Mouse (Mus musculus): ENCODE results near the gene Fbxl17.

Gene Fbxl17

DNA sequence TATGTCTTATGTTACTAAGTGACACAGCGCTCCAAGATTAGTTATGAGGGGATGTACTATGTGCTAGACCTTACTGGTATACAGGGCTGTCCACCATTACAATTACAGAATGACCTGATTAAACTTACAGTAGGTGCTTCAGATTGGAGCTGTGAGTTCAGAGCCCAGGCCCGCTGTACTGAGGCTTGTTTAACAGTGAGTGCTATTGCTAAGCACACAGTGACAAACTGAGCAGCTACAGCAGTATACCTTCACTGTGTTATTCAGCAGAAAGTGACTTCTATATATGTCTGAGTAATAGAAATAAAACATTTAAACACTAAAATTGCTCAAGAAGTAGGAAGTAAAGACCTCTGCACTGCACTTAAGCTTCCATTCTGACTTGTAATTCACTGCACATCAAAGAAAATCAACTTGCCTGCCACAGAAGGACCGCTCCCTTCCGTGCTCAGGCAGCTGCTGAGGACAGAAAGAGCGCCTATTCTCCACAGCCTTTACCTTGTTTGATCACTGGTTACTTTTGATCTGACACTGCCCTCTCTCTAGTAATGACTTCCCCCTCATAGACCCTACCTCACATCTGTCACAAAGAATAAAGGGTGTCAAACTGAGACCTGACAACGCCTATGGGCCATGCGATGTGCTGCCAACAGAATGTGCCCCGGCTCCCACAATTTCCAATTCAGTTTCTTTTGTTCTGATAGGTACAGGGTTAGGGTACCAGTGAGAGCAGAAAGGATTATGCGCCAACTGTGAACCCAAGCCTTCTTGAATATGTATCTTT is 39.9 kb downstream of the Fbxl17 start:
- no peak for DNase-seq

DNA sequence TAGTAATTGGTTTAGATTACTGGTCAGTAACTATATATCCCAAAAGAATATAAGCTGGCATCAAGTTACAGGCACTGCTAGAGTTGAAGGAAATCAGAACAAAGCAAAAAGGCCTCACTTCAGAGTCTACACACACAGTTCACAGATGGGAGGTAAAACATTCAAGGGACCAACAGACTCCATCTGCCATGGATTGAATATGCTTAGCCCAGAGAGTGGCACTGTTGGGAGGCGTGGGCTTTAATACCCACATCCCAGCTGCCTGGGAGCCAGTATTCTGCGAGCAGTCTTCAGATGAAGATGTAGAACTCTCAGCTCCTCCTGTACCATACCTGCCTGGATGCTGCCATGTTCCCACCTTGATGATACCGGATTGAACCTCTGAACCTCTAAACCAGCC is 41.8 kb downstream of the Fbxl17 start:
- no peak for DNase-seq

DNA sequence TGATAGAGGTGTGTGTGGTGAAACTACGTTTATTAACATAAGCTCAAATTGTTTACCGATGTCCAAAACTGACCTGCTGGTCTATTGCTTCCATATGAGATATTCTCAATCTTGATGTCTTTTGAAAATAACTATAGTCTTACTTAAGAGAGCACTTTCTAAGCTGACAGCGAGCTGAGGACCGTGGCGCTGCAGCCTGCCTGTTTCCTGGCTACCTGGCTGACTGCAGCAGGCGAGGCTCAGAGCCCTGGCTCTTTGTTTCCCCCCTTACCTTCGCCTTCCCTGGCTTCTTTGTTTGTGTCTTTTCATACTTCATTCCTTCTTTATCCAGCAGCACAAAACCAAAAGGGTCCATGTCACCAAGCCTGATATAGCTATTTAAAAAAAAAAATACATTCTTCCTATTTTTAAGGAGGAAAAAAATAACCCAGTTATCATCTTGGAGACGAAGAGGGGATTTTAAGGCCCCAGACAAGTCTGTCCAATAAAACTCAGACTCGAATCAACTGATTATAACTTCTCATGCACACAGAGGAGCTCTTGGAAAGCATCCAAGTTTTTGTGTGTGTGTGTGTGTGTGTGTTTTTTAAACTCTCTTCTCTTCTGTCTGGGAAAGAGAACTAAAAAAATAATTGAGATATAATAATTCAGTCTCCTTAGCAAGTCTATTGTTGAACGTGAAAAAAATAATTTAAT is 48.4 kb downstream of the Fbxl17 start:
- no peak for DNase-seq

DNA sequence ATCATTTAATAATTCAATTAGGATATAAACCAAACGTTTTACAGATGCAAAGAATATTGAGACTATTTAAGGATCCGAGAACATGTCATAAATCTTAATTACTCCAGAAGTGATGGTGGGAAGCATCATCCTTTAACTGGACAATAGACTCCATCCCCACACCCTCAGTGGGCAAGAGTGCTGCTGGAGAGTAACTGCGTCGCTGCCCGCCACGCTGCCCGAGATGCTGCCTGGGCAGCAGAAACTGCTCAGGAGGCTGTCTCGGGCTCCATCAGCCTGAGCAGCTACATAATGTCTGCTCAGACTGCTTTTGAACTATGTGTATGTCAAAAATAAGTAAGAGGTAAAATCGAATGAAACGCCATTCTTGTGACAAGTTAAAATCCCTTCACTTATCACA is 52.1 kb downstream of the Fbxl17 start:
- no peak for DNase-seq

DNA sequence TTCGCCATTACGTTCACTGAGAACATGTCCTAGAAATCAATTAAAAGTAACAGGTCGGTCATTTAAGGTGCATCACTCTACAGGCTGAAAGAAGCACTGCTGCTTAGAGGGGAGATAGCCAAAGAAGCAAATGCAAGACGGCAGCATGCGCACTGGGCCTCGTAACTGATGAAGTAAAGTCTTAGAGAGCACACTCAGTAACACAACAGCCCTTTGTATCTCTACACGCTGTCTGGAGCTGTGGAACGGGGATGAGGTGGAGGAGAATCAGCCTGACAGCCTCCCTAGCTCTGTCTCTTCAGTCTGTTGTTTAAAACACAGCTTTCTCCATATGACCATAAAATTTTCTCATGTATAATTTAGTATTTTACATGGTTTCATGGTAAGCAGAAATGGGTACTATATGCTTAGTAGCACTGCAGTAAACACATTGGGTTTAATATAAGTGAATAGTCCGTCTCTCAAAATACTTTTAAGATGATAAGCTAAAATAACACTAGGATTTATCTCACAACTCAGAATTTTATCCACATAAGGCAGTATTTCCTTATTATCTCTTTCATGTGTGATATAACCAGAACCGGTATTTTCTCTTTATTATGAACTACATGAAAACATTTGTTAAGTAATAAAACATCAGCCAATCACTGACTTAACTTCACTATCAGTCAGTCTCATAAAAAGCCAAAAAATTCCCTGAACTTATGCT is 52.7 kb downstream of the Fbxl17 start:
- DNase-seq, result no peak

DNA sequence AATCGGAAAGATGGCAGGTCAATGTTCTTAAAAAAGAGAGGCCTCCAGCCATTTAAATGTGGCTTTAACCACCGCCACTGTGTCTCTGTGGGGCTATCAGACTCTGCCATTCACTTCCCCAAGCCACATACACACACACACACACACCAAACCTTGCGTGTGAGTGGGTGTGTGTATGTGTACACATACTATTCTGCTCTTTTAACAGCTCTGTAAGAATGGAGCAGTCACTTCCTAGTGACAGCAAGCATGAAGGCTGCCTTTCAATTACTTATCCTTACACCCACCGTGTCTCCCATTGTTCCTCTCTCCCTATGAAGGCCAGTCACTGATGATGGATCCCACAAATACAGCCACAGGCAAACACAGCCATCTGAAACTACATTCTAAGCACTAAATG is 54.6 kb downstream of the Fbxl17 start:
- DNase-seq, result no peak

DNA sequence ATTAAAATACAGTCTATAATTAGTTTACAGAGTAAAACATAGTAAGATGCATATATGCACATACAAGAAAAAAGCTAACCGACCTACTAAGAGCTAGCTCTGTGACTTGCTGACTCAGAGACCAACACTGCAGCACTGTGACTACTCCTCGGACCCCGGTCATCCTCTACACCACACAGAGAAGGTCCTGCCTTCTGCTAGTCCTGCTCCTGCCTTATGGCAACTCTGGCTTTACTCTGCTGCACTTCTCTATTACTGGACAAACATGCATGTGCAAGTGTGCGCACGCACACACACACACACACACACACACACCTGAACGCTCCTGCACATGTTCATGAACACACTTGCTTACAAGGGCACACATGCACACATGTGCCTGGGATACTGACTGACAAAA is 62.4 kb downstream of the Fbxl17 start:
- DNase-seq, result no peak

DNA sequence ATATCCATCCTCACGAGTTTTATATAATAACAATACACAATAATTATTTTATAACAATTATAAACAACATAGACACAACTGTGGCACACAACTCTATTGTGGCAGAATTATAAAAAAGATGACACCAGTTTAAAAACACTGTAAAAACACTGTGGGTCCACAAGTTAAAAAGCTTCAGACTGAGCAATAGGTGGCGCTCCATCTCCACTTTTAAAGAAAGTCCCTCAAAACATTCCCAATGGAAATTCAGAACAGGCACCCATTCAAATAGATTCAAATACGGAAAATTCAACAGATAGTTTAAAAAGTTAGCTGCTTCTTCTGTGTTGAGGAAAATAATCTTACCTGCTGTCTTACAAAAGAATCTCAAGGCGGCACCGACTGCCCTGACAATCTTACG is 65.7 kb downstream of the Fbxl17 start:
- DNase-seq, result no peak

DNA sequence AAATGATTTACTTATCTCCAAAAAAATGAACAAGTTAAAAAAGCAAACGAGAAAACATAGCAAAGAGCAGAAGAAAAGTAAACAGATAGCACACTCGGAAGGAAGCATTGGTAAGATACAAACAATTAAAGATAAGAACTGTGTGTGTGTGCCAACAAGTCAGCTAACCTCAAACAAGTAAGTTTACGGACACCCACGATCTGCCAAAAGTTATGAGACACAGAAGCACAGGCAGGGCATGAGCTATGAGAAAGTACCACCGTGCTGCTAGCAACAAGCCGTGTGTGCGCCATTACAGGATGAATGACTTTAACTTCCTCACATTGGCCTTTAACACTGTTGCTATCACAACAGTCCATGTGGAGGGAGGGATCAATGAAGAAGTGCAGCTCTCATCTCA is 68.2 kb downstream of the Fbxl17 start:
- DNase-seq, result no peak

DNA sequence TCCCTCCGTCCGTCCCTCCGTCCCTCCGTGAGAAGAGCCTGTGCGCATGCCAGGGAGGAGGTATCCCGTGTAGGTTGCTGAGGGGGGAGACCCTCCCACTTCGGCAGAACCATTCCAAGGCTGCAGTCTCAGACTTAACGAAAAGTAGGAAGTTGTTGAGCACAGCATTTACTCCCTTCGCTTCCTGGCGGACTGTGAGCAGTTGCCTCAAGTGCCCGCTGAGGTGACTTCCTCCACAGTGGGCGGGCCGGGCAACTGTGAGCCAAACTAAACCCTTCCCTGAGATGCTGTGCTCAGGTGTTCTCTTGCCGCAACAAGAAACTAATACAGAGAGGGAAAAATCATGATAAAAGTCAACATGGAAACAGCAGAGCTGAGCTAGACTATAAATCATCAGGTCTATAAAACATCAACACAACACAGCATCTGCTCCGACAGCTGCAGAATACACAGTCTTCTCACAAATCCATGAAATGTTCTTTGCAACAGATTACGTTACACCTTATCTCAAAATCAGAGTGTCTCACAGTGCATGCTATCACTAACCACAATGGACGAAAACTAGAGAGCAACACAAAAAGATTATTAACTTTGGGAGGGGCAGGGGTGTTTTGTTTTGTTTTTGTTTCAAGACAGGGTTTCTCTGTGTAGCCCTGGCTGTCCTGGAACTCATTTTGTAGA is 69.3 kb downstream of the Fbxl17 start:
- no peak for DNase-seq

DNA sequence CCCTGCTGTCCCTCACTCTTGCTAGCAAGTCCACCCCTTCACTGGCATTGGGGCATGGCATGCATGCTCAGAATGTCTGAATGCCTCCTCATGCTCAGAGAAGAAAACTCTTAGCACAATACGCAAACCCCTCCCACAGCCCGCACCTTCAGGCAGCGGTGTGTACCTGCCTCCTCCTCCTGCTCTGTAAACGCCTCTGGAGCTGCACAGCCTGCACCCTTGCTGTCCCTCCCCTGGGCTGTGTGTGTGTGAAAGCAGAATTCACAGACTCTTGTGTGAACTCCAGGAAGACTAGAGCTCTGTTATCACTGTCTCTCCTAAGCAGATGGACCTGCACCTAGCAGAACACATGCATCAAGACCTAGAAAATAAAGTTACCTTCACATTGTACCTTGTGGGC is 76.0 kb downstream of the Fbxl17 start:
- no peak for DNase-seq

DNA sequence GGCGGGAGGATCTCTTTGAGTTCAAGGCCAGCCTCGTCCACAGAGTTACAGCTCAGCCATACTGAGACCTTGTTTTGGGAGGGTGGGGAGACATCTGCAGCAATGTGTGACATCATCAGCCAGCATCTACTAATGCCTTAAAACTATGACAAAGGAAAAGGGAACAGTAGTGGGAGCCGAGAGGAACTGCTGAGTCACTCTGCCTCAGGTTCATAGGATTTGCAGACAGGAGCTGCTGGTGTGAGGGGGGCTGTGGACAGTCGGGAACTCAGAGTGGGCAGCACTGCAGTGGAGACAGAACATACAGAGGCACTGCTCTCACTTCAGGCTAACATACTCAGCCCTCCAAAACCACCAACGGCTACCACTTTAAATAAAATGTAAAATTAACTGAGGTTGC is 77.1 kb downstream of the Fbxl17 start:
- no peak for DNase-seq

DNA sequence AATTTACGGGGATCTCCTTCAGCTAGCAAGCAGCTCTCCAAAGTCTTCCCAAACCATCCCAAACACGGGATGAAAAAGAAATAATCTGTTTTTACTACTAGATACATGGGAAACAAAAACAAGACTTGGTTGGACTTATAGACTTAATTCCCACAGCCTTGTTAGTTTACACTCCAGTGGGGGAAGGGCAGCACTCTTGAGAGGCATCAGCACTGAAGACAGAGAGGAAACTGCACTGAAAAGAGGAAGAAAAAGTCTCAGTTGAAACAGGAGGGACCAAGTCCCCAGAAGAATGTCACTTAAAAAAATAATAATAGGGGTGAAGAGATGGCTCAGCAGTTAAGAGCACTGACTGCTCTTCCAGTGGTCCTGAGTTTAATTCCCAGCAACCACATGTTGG is 78.0 kb downstream of the Fbxl17 start:
- DNase-seq, result no peak

DNA sequence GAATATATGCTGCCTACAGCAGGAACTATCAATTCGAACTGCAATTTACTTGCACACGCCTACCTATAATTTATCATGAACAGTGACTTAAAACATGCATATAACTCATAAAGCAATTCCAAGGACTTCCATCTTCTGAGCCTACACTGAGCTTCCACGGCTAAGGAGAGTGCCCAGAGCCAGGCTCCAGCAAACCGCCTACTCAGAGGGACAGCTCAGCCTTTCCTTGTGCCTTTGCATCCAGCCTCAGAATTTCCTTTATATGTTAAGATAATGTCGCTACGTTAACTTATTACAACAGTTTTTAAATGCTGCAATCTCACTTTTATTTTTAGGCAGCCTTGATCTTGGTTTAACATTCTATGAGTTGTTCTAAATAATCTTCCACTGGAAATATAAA is 80.3 kb downstream of the Fbxl17 start:
- DNase-seq, result no peak

DNA sequence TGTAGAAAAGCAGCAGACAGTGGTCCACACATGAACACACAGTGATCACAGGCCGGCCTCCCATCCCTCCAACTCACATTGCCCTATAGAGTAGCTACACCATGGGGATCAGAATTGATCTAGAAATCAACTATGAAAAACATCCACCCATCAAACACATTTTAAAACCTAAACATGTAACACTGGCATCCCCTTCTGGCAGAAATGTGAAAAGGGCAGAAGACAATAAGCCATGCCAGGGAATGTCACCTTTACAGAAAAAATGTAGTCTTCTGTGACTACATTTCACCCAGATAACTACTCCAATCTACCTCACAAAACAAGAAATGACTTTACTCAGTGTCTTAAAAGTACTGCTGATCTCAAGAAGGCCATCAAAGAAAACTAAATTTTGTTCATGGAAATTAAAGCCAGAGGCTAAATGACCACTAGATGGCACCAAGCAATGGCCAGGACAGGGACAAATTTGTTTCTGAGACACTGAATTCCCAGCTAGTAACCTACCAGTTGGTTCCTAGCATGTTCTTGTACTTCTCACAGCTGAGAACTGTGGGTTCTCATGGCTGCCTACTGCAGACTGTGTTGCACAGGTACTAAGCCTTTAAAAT is 85.7 kb downstream of the Fbxl17 start:
- no peak for DNase-seq

DNA sequence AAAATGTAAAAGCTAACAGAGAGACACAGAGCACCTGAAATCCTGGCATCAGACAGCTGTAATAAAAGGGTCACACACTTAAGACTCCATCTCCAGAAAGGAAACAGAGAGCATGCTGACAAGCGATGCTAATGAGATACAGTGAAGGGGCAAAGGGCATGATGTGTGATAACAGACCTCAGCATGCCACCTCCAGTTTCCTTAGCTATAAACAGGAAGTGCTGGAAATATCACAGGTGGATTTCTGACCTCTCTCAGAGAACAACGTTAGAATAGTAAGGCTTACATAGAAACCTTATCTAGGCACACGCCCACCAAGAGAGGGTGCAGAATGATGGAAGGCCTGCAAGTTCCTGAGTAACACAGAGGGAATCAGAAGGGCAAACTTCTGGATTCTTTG is 88.3 kb downstream of the Fbxl17 start:
- DNase-seq, result no peak

DNA sequence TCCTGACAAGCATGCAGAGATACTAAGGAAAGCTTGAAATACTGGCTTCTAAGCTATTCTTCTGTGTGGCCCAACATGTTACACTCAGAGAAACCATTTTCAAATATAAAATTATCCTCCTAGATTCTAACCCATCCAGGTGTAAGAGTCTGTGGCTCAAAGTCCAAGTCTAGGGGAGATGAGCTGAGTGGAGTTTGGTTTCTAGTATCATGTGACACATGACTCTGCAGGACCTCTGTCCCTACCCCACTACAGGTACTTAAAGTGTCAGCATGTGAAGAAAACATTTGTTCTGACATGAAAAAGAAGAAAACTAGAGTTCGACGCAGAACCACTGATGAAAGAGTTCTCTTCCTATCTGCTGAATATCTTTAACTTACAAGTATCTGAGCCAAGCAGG is 89.7 kb downstream of the Fbxl17 start:
- DNase-seq, result no peak

DNA sequence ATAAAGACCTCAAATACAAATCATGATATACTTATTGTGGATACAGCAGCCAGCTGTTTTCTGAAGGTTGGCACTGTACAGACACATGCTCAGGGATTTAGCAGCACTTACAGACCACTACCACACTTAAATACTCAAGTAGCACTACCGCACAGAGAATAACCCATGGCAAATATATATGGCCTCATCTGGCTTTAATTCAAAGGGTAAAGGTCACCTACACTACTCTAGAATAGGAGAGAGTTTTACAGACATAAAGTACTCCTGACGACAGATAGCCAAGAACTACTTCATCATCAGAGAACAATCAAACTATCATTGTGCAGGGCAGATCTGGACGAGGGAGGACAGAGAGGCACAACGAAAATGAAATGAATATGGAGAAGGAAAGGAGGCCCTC is 93.9 kb downstream of the Fbxl17 start:
- DNase-seq, result no peak

DNA sequence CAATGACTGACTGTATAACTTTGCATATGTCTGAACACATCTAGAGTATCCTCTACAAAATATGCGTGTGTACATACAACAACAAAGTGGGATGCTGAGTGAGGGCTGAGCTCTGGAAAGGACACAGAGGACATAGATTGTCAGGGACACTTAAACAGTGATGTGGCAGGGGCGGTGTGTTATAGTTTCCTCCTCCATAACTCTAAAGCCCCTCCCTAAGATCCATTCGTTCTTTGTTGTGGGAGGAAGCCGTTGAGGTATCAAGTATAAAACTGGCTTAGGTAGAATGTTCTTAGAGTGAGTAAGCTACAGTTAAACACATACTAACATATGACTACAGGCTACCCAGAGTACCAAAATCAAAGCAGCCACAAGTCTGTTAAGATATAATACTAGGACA is 94.3 kb downstream of the Fbxl17 start:
- no peak for DNase-seq

DNA sequence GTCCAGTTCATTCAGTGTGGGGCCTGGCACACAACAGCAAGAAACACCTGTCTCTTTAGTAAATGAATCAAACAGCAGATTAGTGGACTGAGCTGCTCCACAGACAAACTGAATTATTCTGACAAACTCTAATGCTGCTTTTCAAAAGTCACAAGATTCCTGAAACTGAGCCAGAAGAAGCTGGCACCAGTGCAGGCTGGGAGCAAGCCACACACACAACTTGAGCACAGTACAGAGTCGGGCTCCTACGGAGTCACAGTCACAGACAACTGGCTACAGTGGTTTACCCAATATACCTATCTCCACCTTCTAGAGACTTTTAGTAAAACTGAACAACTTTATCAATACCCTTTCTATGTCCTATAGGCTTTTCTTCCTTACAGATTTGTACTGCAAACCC is 94.8 kb downstream of the Fbxl17 start:
- no peak for DNase-seq

DNA sequence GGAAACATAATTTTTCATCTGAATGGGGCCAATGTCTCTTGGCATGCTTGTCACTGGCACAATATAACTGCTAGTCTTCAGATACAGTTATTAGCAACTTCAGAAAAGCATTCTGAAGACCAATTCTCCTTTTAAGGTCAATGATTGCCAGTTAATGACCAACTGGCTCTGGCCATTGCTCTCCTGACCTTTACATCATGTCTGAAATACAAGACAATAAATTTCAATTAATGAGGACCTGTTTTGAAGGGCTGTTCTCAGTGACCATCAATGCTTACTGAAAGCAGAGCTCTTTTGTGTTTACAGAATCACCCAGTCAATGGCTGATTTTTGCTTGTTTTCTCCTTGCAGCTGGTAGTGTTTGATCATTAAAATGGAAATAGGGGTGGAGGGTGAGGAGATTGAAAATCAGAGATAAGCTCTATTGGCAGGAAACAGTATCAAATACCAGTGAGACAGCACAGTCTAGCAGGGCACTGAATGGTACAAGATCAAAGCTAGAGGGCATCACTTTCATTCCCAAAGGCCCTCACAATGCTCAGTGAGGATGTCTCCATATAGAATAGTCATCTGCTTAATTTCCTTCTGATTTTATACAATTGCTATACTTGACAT is 95.9 kb downstream of the Fbxl17 start:
- no peak for DNase-seq

All from thymus, adult 18-20 months (tissue).